Mouse (Mus musculus): Measurements from ENCODE around the gene Gse1.

Gse1 gene

GRCm38 (mm10) chr8:120247618-120248017 lies 19.4 kb downstream of the Gse1 start:
- TF ChIP-seq GATA4 (IDR thresholded peaks at IDR 0.05; ENCODE audit: insufficient replicate concordance, low read length), result no peak

DNA sequence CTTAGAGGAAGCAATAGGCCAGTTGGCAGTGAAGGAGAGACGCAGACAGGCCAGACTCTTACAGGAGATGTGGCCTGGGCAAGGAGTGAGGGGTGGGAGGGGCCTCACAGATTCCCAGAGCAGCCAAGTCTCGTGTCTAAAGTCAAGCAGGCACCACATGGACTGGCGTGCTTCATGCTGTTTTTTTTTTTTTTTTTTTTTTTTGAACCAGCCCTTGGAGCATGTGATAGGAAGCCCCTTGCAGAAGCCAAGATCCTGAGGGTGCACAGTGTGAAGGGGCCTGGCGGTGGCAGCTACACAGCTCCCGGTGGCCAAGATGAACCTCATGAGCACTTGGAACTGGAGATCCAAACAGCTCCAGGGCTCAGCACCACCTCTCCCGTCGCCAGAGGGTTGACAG lies 19.8 kb downstream of the Gse1 start:
- no peak for TF ChIP-seq GATA4 (IDR thresholded peaks at IDR 0.05; ENCODE audit: insufficient replicate concordance, low read length)

DNA sequence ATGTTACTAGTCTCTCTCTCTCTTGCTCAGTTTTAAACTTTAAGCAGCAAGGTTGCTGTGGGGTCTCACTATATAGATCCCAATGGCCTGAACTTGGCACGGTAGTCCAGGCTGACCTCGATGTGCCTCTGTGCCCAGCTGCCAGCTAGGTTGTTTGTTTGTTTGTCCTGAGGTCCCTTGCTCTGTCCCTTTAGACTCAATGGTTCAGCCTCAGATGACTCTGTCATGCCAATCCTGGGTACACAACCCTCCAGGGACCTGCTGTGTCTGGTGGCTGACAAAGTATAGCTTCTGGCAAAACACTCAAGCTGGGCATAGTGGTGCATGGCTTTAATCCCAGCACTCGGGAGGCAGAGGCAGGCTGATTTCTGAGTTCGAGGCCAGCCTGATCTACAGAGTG lies 20.2 kb downstream of the Gse1 start:
- no peak for TF ChIP-seq GATA4 (IDR thresholded peaks at IDR 0.05; ENCODE audit: insufficient replicate concordance, low read length)

DNA sequence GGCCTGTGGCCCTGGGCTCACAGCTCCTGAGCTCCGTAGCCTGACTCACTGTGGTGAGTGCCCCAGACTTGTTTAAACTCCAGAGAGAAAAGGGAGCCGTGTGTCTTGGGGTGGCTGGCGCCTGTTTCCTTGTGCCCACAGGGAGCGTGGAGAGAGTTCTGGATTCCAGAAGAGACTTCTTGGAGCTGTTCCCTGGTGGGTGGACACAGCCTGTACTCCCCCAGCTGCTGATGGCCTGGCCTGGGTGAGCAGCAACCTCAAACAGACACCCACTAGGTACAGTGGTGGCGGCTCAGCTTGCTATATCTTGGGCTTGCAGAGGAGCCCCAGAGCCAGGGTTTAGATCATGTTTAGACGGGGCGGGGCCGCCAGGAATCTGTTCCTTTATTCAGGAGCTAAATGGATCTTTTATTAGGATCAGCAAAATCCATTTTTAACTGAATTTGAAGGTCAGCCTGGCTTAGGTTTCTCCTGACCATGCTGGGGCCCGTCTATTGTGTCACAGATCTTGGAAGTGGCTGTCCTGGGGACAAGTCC lies 21.6 kb downstream of the Gse1 start:
- TF ChIP-seq GATA4 (IDR thresholded peaks at IDR 0.05; ENCODE audit: insufficient replicate concordance, low read length), result no peak

DNA sequence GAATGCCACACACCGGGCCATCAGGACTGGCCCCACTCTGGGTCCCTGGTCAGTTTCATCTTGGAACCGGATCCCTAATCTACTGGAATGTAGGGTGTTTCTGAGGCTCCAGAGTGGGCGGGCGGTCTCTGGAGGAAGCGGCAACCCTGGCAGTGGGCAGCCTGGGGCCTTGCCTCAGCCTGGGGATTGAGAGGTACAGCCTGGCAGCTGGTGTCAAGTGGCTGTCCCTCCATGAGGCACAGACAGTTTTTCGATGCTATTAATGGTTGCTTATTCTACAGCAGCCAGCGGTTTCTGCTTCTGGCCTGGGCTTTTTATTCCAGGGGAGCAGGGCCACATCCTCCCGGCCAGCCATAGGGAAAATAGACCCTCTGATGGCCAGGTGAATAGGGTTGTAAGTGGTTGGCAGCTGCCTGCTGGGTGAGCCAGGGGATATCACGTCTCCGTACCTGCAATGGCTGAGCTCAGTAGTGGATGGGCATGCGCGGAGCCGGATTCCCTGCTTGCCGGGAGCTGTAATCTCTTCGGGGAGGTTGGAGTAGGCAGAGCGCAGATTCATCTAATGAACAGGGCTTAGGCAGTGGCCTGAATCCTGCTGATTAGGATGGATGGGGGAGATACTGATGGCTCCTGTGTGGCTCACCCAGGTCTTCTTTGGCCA lies 22.6 kb downstream of the Gse1 start:
- TF ChIP-seq GATA4 (IDR thresholded peaks at IDR 0.05; ENCODE audit: insufficient replicate concordance, low read length), result no peak

DNA sequence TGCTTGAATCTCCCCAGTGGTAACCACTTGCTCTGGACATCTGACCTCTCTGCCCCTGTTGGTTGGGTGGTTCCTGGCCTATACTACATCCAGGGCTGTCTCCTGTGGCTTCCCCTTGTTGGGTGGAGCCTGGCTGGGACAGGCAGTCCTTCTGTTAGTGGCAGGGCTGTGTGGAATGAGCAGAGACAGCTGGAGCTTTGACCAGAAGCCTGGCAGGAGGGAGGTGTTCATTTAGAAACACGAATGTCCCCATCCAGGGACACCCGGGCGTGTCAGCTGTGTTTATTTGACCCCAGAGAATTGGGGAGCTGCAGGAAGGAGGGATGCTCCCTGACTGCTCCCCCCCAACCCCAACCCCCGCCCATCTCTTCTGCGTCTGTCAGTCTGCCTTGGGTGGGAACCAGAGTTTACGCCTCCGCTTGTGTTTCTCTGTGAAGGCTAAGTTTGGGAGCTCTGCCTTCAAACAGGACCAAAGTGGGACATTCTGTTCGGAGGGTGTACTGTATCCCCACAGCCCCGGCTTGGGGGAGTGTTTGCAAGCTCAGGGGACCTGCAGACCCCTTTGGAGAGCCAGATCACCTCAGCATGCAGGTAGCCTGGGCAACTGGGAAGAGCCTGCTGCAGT lies 23.3 kb downstream of the Gse1 start:
- no peak for TF ChIP-seq GATA4 (IDR thresholded peaks at IDR 0.05; ENCODE audit: insufficient replicate concordance, low read length)

DNA sequence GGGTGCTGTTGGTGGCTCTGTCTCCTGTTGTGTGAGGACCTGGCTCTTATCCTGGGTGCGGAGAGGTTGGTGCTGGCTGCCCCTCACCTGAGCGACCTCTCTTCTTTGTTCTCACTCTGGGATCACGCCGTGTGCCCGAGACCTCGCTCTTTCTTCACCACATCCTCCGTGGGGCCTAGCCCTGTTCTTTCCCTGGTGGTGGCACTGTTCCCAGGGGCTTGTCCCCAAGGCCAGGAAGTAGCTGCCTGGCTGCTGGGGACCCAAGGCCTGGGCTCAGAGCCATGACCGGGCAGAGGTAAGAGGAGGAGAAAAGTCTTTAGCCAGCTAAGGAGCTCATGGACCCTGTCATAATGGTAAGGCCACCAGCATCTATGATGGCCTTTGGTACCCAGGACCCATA lies 25.4 kb downstream of the Gse1 start:
- no peak for TF ChIP-seq GATA4 (IDR thresholded peaks at IDR 0.05; ENCODE audit: insufficient replicate concordance, low read length)

- no peak for TF ChIP-seq GATA4 (IDR thresholded peaks at IDR 0.05; ENCODE audit: insufficient replicate concordance, low read length)
These were observed 27.2 kb downstream of the Gse1 start for GRCm38 (mm10) chr8:120255406-120255987.

GRCm38 (mm10) chr8:120256958-120257357 lies 28.7 kb downstream of the Gse1 start:
- no peak for TF ChIP-seq GATA4 (IDR thresholded peaks at IDR 0.05; ENCODE audit: insufficient replicate concordance, low read length)

DNA sequence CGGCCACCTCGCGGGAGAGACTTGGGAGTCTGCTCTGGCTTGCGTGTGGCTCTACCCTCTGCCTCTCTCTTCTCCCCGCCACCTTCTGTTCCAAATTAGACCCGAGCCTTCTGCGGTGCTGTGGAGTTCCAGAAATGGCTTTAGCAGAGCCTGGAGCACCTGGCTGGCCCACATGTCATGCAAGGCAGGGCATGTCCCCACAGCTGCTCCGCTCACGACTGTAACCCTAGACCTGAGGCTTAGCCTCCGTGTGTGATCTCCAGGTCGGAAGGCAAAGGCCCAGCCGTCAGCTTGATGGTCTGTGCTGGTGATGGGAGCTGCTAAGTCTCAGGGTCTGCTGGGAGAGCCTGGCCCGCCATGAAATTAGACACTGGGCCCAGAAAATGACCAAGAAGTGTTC lies 30.9 kb downstream of the Gse1 start:
- TF ChIP-seq GATA4 (IDR thresholded peaks at IDR 0.05; ENCODE audit: insufficient replicate concordance, low read length), result no peak

GRCm38 (mm10) chr8:120260677-120261076 lies 32.4 kb downstream of the Gse1 start:
- no peak for TF ChIP-seq GATA4 (IDR thresholded peaks at IDR 0.05; ENCODE audit: insufficient replicate concordance, low read length)

- no peak for TF ChIP-seq GATA4 (IDR thresholded peaks at IDR 0.05; ENCODE audit: insufficient replicate concordance, low read length)
These were observed 33.3 kb downstream of the Gse1 start for GRCm38 (mm10) chr8:120261338-120262120.

DNA sequence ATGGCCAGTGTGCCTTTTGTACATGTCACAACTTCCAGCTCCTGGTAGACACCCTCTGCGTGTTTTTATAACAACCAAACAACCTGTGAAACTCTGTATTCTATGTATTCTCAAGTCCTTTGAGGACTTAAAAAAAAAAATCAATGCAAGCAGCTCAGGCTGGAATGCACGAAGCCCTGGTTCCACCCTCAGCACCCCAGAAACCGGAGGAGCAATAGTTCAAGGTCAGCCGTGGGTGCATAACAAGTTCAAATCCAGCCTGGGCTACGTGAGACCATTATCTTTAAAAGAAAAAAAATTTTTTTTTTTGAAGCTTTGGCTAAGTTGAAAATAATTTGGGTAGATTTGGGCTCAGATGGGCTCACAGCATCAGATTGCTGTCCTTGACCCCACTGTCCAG lies 35.6 kb downstream of the Gse1 start:
- no peak for TF ChIP-seq GATA4 (IDR thresholded peaks at IDR 0.05; ENCODE audit: insufficient replicate concordance, low read length)

- no peak for TF ChIP-seq GATA4 (IDR thresholded peaks at IDR 0.05; ENCODE audit: insufficient replicate concordance, low read length)
These were observed 36.2 kb downstream of the Gse1 start for GRCm38 (mm10) chr8:120264388-120264943.

DNA sequence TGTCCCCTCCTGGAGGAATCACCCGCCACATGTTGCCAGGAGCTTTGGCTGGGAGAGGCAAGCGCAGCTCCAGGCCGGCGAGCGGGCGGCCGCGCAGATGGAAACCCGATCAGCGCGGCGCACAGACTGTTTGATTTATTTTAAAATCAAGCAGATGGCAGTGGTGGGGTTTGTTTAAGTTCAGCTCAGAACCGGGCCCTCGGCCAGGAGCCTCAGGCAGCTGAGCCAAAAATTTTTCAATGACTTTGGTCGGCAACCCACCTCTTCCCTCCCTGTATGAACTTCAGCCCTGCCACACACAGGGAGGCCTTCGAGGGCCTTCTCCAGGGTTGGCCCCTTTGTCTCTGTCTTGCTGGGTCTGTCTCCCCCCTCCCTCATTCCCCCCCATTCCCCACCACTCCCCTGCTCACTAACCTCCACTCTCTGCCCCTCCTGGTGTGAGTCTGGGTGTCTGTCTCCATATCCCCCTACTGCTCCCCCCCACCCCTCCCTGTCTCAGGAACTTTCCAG lies 36.7 kb downstream of the Gse1 start:
- TF ChIP-seq GATA4 (IDR thresholded peaks at IDR 0.05; ENCODE audit: insufficient replicate concordance, low read length), result no peak
